Mouse (Mus musculus) myocyte (in vitro differentiated cells): Measurements from ENCODE around the gene Frem1. TPM values are rescaled to one million over a fixed set of nuclear protein-coding genes. Genes with fewer than 3 reads are reported as not detected.

ENCODE experiments used
- H3K27me3 ChIP-seq: one replicate; pipeline ENCODE4 v1.6.1; 2011; ENCODE audit not compliant: control insufficient read depth, insufficient read depth, insufficient read length
- H3K36me3 ChIP-seq: one replicate; pipeline ENCODE4 v1.6.1; 2011; ENCODE audit not compliant: control insufficient read depth, insufficient read depth
- H3K4me2 ChIP-seq: one replicate; pipeline ENCODE4 v1.6.1; 2011; ENCODE audit warnings: low read depth, control low read depth
- H3K4me3 ChIP-seq: one replicate; pipeline ENCODE4 v1.5.1; 2011; ENCODE audit warnings: mild to moderate bottlenecking, control low read depth, moderate library complexity
- H3K79me2 ChIP-seq: one replicate; pipeline ENCODE4 v1.6.1; 2011; ENCODE audit not compliant: control insufficient read depth, insufficient read depth
- H3ac ChIP-seq: one replicate; pipeline ENCODE4 v1.6.1; 2011; ENCODE audit not compliant: control insufficient read depth, insufficient read length
- CEBPB ChIP-seq: IDR thresholded peaks from 2 replicates; pipeline ENCODE4 v1.6.1; 2011; ENCODE audit warnings: mild to moderate bottlenecking, moderate library complexity; ENCODE audit not compliant: poor library complexity, insufficient read depth, severe bottlenecking
- E2F4 ChIP-seq: IDR thresholded peaks from one replicate; pipeline ENCODE4 v1.6.1; 2011; ENCODE audit warnings: mild to moderate bottlenecking, control low read depth, moderate library complexity; ENCODE audit not compliant: insufficient read depth
- MAX ChIP-seq: IDR thresholded peaks from one replicate; pipeline ENCODE4 v1.6.1; 2011; ENCODE audit warnings: low read depth, mild to moderate bottlenecking, control low read depth
- MYOD1 ChIP-seq, 3 experiments: IDR thresholded peaks; one replicate each; pipeline ENCODE4 v1.6.1; 2011; ENCODE audit warnings: control low read depth in 2 of 3, low read depth in 2 of 3, mild to moderate bottlenecking in 2 of 3, moderate library complexity in 1 of 3; ENCODE audit not compliant: insufficient read length in 2 of 3, control insufficient read depth in 1 of 3
- MYOG ChIP-seq, 3 experiments: IDR thresholded peaks; one replicate each; pipeline ENCODE4 v1.6.1; 2011; ENCODE audit warnings: control low read depth in 2 of 3, low read depth in 2 of 3, mild to moderate bottlenecking in 2 of 3; ENCODE audit not compliant: insufficient read length in 2 of 3, control insufficient read depth in 1 of 3, insufficient read depth in 1 of 3
- POLR2A ChIP-seq: IDR thresholded peaks from one replicate; pipeline ENCODE4 v1.6.1; 2011; ENCODE audit warnings: low read depth, mild to moderate bottlenecking, control low read depth, moderate library complexity; ENCODE audit not compliant: insufficient read length
- POLR2AphosphoS2 ChIP-seq: IDR thresholded peaks from one replicate; pipeline ENCODE4 v1.6.1; 2011; ENCODE audit warnings: low read depth, control low read depth; ENCODE audit not compliant: insufficient read length
- REST ChIP-seq: IDR thresholded peaks from one replicate; pipeline ENCODE4 v1.6.1; 2011; ENCODE audit warnings: mild to moderate bottlenecking, control low read depth, moderate library complexity; ENCODE audit not compliant: insufficient read depth, insufficient read length
- SRF ChIP-seq: IDR thresholded peaks from one replicate; pipeline ENCODE4 v1.6.1; 2011; ENCODE audit warnings: low read depth; ENCODE audit not compliant: control insufficient read depth, insufficient read length
- TCF12 ChIP-seq: IDR thresholded peaks from one replicate; pipeline ENCODE4 v1.6.1; 2011; ENCODE audit warnings: mild to moderate bottlenecking, control low read depth; ENCODE audit not compliant: poor library complexity, insufficient read depth, severe bottlenecking
- TCF3 ChIP-seq: IDR thresholded peaks from one replicate; pipeline ENCODE4 v1.6.1; 2011; ENCODE audit warnings: low read depth, control low read depth; ENCODE audit not compliant: insufficient read length
- USF1 ChIP-seq: IDR thresholded peaks from one replicate; pipeline ENCODE4 v1.6.1; 2011; ENCODE audit warnings: low read depth, mild to moderate bottlenecking, control low read depth, moderate library complexity
- polyA plus RNA-seq: library from polyadenylated mRNA; unstranded; fragments of >200 nt; fragmentation: generic; extraction: Trizol; gene quantifications from one replicate; pipeline ENCODE4 v1.2.1, GENCODE M21; 2012; ENCODE audit warnings: missing spikeins

Frem1 gene
- polyA plus RNA-seq, 1 experiment, result 0.01 TPM

DNA sequence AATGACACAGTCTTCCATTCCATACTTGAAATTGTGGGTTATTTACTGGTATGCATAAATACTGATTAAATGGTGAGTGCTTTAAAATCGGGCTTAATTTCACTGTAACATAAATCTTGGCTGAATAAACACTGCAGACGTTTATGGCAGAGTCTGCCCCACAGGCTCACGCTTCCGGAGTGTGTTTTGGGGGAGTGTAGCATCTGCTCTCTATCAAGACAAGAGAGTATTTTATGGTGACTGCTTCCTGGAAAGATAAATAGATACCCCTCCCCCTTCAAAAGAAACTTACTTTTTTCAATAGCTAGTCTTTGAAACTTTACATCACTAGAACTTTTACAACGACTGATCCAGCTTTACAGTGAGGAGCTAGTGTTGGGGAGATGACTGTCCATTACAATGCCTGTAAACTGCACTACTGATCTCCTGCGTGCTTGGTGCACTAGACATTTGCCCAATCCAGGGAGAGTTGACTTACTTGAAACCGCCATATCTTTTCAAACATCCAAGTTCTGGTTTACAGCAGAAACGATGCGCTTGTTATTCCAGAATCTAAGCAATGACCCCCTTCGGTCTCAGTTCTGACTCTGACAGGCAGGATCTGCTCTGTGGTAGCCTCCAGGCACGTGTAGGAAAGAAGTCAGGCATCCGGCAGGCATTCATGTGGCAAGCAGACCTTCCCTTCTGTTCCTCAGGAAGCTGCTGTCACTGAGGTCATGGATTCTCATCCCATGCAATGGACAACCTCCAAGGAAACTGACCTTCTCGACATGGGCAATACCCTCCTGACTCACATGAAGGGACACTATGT is 28.4 kb upstream of the Frem1 start:
- no peak for TF ChIP-seq MAX
- TF ChIP-seq E2F4, result no peak
- TF ChIP-seq REST, result no peak
- no peak for TF ChIP-seq TCF3
- no peak for TF ChIP-seq SRF
- H3K4me3 ChIP-seq, result no peak overlapping the region
- H3K79me2 ChIP-seq, result no peaks in the 10 kb centered on the region

DNA sequence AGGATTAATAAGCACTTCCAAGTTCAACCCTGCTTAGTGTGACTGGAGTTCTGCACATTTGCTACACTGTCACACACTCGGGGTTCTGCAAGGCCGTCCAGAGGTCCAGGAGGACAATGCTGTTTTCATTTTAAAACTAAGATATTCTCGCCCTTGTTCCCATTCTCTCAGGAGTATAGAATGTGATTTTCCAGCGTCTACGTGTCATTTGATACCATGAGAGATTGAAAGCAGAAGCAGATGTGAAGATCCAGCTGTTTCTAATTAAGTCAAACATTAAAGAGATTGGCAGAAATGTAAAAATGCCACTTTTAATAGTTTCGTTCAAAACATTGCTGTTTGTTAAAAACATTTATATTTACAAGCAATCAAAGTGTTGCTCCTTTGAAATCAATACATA is 12.1 kb upstream of the Frem1 start:
- H3K4me2 ChIP-seq, result peak overlapping the region; percentile 48
- no peaks in the 10 kb centered on the region for H3K27me3 ChIP-seq
- H3K4me3 ChIP-seq, result no peak overlapping the region
- no peak overlapping the region for H3ac ChIP-seq
- H3K79me2 ChIP-seq, result no peaks in the 10 kb centered on the region
- H3K36me3 ChIP-seq, result no peaks in the 10 kb centered on the region
- TF ChIP-seq E2F4 (no peak), POLR2AphosphoS2 (no peak), POLR2A (no peak), MYOD1 (IDR thresholded peaks at IDR 0.05; ENCODE audit: control insufficient read depth in 1 of 3, insufficient read length in 2 of 3, low read depth in 2 of 3) (no peak), USF1 (no peak), MYOG (IDR thresholded peaks at IDR 0.05; ENCODE audit: control insufficient read depth in 1 of 3, insufficient read depth in 1 of 3, insufficient read length in 2 of 3, low read depth in 2 of 3) (no peak), TCF3 (no peak), SRF (no peak), CEBPB (no peak), TCF12 (no peak), REST (no peak), MAX (no peak)

More for the DNA sequence above, 28.4 kb upstream of the Frem1 start:
- Histone ChIP-seq H3K36me3 (no peaks in the 10 kb centered on the region), H3K4me2 (no peak overlapping the region), H3K27me3 (no peaks in the 10 kb centered on the region), H3ac (no peak overlapping the region)

DNA sequence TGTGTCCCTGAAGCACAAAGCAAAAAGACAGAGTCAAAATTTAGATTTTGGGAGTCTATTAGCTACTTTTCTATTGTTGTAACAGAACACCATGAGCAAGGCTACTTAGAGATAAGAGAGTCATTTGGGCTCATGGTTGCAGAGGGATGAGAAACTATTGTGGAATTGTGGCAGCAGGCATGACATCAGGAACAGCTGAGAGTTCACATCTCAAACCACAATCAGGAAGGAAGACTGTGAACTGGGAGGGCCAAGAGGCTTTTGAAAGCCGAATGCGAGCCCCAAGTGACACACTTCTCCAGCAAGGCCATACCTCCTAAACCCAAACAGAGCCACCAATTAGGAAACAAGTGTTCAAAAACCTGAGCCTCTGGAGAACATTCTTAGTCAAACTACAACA is 9.4 kb upstream of the Frem1 start:
- Histone ChIP-seq H3K79me2 (no peaks in the 10 kb centered on the region), H3K4me2 (peak overlapping the region; percentile 31), H3K4me3 (no peak overlapping the region), H3ac (no peak overlapping the region), H3K27me3 (no peaks in the 10 kb centered on the region), H3K36me3 (no peaks in the 10 kb centered on the region)
- no peak for TF ChIP-seq CEBPB
- no peak for TF ChIP-seq POLR2A
- TF ChIP-seq MAX, result no peak
- TF ChIP-seq TCF12, result peak; percentile 50
- TF ChIP-seq TCF3, result peak; percentile 44
- no peak for TF ChIP-seq POLR2AphosphoS2
- TF ChIP-seq USF1, result no peak
- peak; percentile 71 to 85 (median 84) for TF ChIP-seq MYOD1 (IDR thresholded peaks at IDR 0.05; ENCODE audit: control insufficient read depth in 1 of 3, insufficient read length in 2 of 3, low read depth in 2 of 3)
- TF ChIP-seq REST, result no peak
- no peak for TF ChIP-seq SRF
- no peak for TF ChIP-seq E2F4
- peak in 2 of 3 experiments; percentile 77 to 82 for TF ChIP-seq MYOG (IDR thresholded peaks at IDR 0.05; ENCODE audit: control insufficient read depth in 1 of 3, insufficient read depth in 1 of 3, insufficient read length in 2 of 3, low read depth in 2 of 3)

DNA sequence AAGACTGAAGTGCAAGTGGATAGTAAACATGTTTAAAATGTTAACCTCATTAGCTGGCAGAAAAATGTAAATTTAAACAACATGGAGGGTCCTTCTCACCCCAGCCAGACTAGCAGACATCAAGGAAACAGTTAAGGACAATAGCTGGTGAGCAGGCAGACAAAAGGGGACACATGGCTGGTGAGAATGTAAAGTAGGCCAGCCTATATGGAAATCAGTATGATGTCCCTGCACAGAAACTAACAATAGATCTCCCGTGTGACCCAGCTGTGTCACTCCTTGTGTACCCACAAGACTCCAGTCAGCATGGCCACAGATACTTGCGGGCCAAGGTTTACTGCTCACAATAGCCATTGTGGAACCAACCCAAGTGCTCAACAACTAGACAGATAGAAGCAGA is 6.5 kb upstream of the Frem1 start:
- TF ChIP-seq POLR2A (no peak), SRF (no peak), CEBPB (no peak), USF1 (no peak), POLR2AphosphoS2 (no peak), MYOG (IDR thresholded peaks at IDR 0.05; ENCODE audit: control insufficient read depth in 1 of 3, insufficient read depth in 1 of 3, insufficient read length in 2 of 3, low read depth in 2 of 3) (no peak), MYOD1 (IDR thresholded peaks at IDR 0.05; ENCODE audit: control insufficient read depth in 1 of 3, insufficient read length in 2 of 3, low read depth in 2 of 3) (no peak), MAX (no peak), TCF12 (no peak), TCF3 (no peak), E2F4 (no peak), REST (no peak)

DNA sequence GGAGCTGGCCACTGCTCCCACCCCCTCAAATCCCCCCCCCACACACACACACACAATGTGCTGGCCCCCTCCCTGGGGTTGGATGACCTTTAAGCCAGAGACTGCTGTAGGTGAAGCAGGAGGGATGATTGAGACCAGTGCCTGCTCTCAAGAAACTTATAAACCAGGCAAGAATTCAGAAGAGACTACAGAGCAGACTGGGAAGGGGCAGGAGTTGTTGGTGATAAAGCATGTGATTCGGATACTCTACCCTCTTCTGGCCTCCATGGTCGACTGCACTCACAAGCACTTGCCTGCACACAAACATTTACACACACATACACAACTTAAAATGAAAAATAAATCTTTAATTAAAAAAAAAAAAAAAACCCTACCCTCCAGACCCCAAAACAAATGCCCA is 6.0 kb upstream of the Frem1 start:
- Histone ChIP-seq H3K4me3 (no peak overlapping the region), H3K4me2 (no peak overlapping the region), H3K27me3 (peaks cover 4% of the 10 kb centered on the region), H3ac (no peak overlapping the region), H3K36me3 (no peaks in the 10 kb centered on the region), H3K79me2 (no peaks in the 10 kb centered on the region)
- TF ChIP-seq MYOG (IDR thresholded peaks at IDR 0.05; ENCODE audit: control insufficient read depth in 1 of 3, insufficient read depth in 1 of 3, insufficient read length in 2 of 3, low read depth in 2 of 3), result no peak
- TF ChIP-seq USF1, result no peak
- no peak for TF ChIP-seq POLR2A
- TF ChIP-seq SRF, result no peak
- TF ChIP-seq E2F4, result no peak
- no peak for TF ChIP-seq CEBPB
- no peak for TF ChIP-seq TCF3
- no peak for TF ChIP-seq MYOD1 (IDR thresholded peaks at IDR 0.05; ENCODE audit: control insufficient read depth in 1 of 3, insufficient read length in 2 of 3, low read depth in 2 of 3)
- TF ChIP-seq MAX, result no peak
- TF ChIP-seq POLR2AphosphoS2, result no peak
- no peak for TF ChIP-seq REST
- no peak for TF ChIP-seq TCF12

More for the DNA sequence above, 6.5 kb upstream of the Frem1 start:
- Histone ChIP-seq H3K4me2 (no peak overlapping the region), H3K4me3 (no peak overlapping the region), H3K36me3 (no peaks in the 10 kb centered on the region), H3ac (no peak overlapping the region), H3K79me2 (no peaks in the 10 kb centered on the region), H3K27me3 (peaks cover 4% of the 10 kb centered on the region)
